Mouse (Mus musculus) ES-E14 (cell line): ENCODE data around the gene Rnh1.

ENCODE experiments used
- ZC3H11A ChIP-seq: IDR thresholded peaks from 2 replicates; pipeline ENCODE4 v1.6.1; 2012; ENCODE audit warnings: low read depth, mild to moderate bottlenecking, inconsistent platforms, low read length, borderline replicate concordance
- ZNF384 ChIP-seq: IDR thresholded peaks from 2 replicates; pipeline ENCODE4 v1.6.1; 2012; ENCODE audit warnings: low read depth, low read length, inconsistent platforms

- TF ChIP-seq ZC3H11A (no peak), ZNF384 (no peak)
These were observed 24.1 kb upstream of the Rnh1 start for GRCm38 (mm10) chr7:141196619-141197282.
